Mouse (Mus musculus) layer of hippocampus, postnatal 36 days (tissue): ENCODE measurements around the gene S100b. TPM values are rescaled to one million over a fixed set of nuclear protein-coding genes. Genes with fewer than 3 reads are reported as not detected.
A peak's percentile ranks its signal among the peaks of the same experiment; 100 is the strongest.

Experiments used
- DNase-seq, 2 experiments: peaks; one replicate each; pipeline ENCODE4 v3.0.0; 2022
- total RNA-seq, 2 experiments: library from RNA; stranded (reverse); gene quantifications; 2 replicates each; pipeline ENCODE4 v1.2.3; 2021

S100b gene
- total RNA-seq: 100 to 1,000 TPM; 114 to 128 TPM

GRCm38 (mm10) chr10:76253536-76253935, at the start of gene S100b:
Gene S100b (plus strand): TSS chr10:76253853.
- peak in 1 of 2 experiments; percentile 40 for DNase-seq

- no peak for DNase-seq
These were observed 46.3 kb upstream of the S100b start for GRCm38 (mm10) chr10:76207262-76207796.

- DNase-seq: no peak
These were observed 44.4 kb upstream of the S100b start for GRCm38 (mm10) chr10:76209241-76209640.

- no peak for DNase-seq
These were observed 42.8 kb upstream of the S100b start for GRCm38 (mm10) chr10:76210806-76211205.

GRCm38 (mm10) chr10:76212121-76212520, 41.5 kb upstream of the S100b start:
- DNase-seq: no peak

GRCm38 (mm10) chr10:76214161-76214560, 39.5 kb upstream of the S100b start:
- no peak for DNase-seq

GRCm38 (mm10) chr10:76217056-76217455, 36.6 kb upstream of the S100b start:
- no peak for DNase-seq

GRCm38 (mm10) chr10:76218240-76218639, 35.4 kb upstream of the S100b start:
- no peak for DNase-seq

GRCm38 (mm10) chr10:76225944-76226343, 27.7 kb upstream of the S100b start:
- no peak for DNase-seq

GRCm38 (mm10) chr10:76229627-76230026, 24.0 kb upstream of the S100b start:
- DNase-seq: no peak

- peak; percentile 90 for DNase-seq
These were observed 16.1 kb upstream of the S100b start, which contains the start of gene Prmt2 for GRCm38 (mm10) chr10:76237341-76238225. Gene Prmt2 (minus strand): TSS chr10:76237865.

- no peak for DNase-seq
These were observed 14.3 kb upstream of the S100b start for GRCm38 (mm10) chr10:76239401-76239800.

GRCm38 (mm10) chr10:76245106-76245505, 8.5 kb upstream of the S100b start:
- DNase-seq: no peak

- no peak for DNase-seq
These were observed 7.1 kb upstream of the S100b start for GRCm38 (mm10) chr10:76246601-76247000.

- DNase-seq: no peak
These were observed 5.5 kb upstream of the S100b start for GRCm38 (mm10) chr10:76247960-76248646.

GRCm38 (mm10) chr10:76248647-76248968, 5.0 kb upstream of the S100b start:
- DNase-seq: no peak

GRCm38 (mm10) chr10:76250870-76251269, 2.8 kb upstream of the S100b start:
- no peak for DNase-seq

GRCm38 (mm10) chr10:76253079-76253478, 574 bp upstream of the S100b start:
- no peak for DNase-seq

GRCm38 (mm10) chr10:76255617-76256016, 2.0 kb downstream of the S100b start:
- DNase-seq: no peak

GRCm38 (mm10) chr10:76257231-76257630, 3.6 kb downstream of the S100b start:
- DNase-seq: no peak

GRCm38 (mm10) chr10:76257719-76258390, 4.2 kb downstream of the S100b start:
- DNase-seq: no peak

GRCm38 (mm10) chr10:76259566-76260232, 6.0 kb downstream of the S100b start:
- DNase-seq: no peak
